Mouse (Mus musculus) CH12.LX (cell line): ENCODE results near the gene Dppa3. TPM values are rescaled to one million over a fixed set of nuclear protein-coding genes. Genes with fewer than 3 reads are reported as not detected.

Experiments
- DNase-seq: peaks from one replicate; pipeline ENCODE4 v3.0.0-alpha.2; 2013; ENCODE audit errors: extremely low read depth
- H3K27ac ChIP-seq: 2 replicates; pipeline ENCODE4 v1.5.1; 2012; ENCODE audit warnings: low read depth, mild to moderate bottlenecking, control low read depth, moderate library complexity; ENCODE audit not compliant: insufficient read depth
- H3K27me3 ChIP-seq: replicated peaks from 2 replicates; pipeline ENCODE3; 2012; ENCODE audit warnings: inconsistent platforms
- H3K36me3 ChIP-seq, 2 experiments: replicated peaks in 1 of 2; 2 replicates each; pipeline versions ENCODE3 to v1.6.1; 2012; ENCODE audit warnings: inconsistent platforms in 1 of 2, low read length in 1 of 2, mild to moderate bottlenecking in 1 of 2, mixed read lengths in 1 of 2, moderate library complexity in 1 of 2; ENCODE audit not compliant: control insufficient read depth in 1 of 2, insufficient read depth in 1 of 2
- H3K4me1 ChIP-seq, 2 experiments: 2 replicates each; pipeline ENCODE4 v1.6.1; 2012; ENCODE audit warnings: inconsistent platforms in 1 of 2, moderate library complexity in 1 of 2; ENCODE audit not compliant: insufficient read depth in 2 of 2, control insufficient read depth in 1 of 2
- H3K4me2 ChIP-seq: 2 replicates; pipeline ENCODE4 v1.6.1; 2012; ENCODE audit warnings: low read depth, mild to moderate bottlenecking, control low read depth; ENCODE audit not compliant: poor library complexity, insufficient read depth, severe bottlenecking
- H3K4me3 ChIP-seq, 3 experiments: fragments of 150-350 bp in 1 of 3; sonication (generic) in 1 of 3; replicated peaks in 1 of 3; 2 replicates each; pipeline versions ENCODE3 to v1.5.1; 2011 to 2012; ENCODE audit warnings: low read depth in 2 of 3, low read length in 2 of 3, mild to moderate bottlenecking in 2 of 3, moderate library complexity in 2 of 3, control low read depth in 1 of 3, improper control_type of control experiment in 1 of 3, inconsistent platforms in 1 of 3, mixed read lengths in 1 of 3; ENCODE audit not compliant: poor library complexity in 1 of 3
- H3K79me2 ChIP-seq: replicated peaks from 2 replicates; pipeline ENCODE4 v1.6.1; 2012; ENCODE audit warnings: mild to moderate bottlenecking, moderate library complexity; ENCODE audit not compliant: control insufficient read depth, poor library complexity, insufficient read depth, severe bottlenecking; ENCODE audit errors: extremely low read depth
- H3K9ac ChIP-seq: 2 replicates; pipeline ENCODE4 v1.6.1; 2012; ENCODE audit warnings: low read depth, mild to moderate bottlenecking, control low read depth, moderate library complexity; ENCODE audit not compliant: insufficient read depth
- H3K9me3 ChIP-seq: replicated peaks from 2 replicates; pipeline ENCODE3; 2012; ENCODE audit warnings: low read length, inconsistent platforms, mixed read lengths
- CHD2 ChIP-seq: IDR thresholded peaks from 2 replicates; pipeline ENCODE4 v1.6.1; 2011; ENCODE audit warnings: low read length, improper control_type of control experiment
- CTCF ChIP-seq, 2 experiments: IDR thresholded peaks in 1 of 2; conservative IDR thresholded peaks in 1 of 2; 2 replicates each; pipeline ENCODE4 v1.5.1; 2011 to 2012; ENCODE audit warnings: low read depth in 2 of 2, low read length in 2 of 2, improper control_type of control experiment in 1 of 2, inconsistent platforms in 1 of 2, mild to moderate bottlenecking in 1 of 2, moderate library complexity in 1 of 2
- E2F4 ChIP-seq: IDR thresholded peaks from 2 replicates; pipeline ENCODE4 v1.6.1; 2011; ENCODE audit warnings: low read depth, low read length, improper control_type of control experiment; ENCODE audit not compliant: insufficient replicate concordance
- GABPA ChIP-seq: IDR thresholded peaks from 2 replicates; pipeline ENCODE4 v1.6.1; 2012; ENCODE audit warnings: low read depth, low read length, improper control_type of control experiment, inconsistent platforms; ENCODE audit not compliant: insufficient replicate concordance
- IRF4 ChIP-seq: IDR thresholded peaks from 2 replicates; pipeline ENCODE4 v1.6.1; 2014; ENCODE audit warnings: low read depth, mild to moderate bottlenecking, inconsistent platforms, low read length, improper control_type of control experiment
- KAT2A ChIP-seq: IDR thresholded peaks from 2 replicates; pipeline ENCODE4 v1.6.1; 2012; ENCODE audit warnings: low read length, improper control_type of control experiment, inconsistent platforms; ENCODE audit not compliant: insufficient replicate concordance
- MAFK ChIP-seq: IDR thresholded peaks from 2 replicates; pipeline ENCODE4 v1.6.1; 2011; ENCODE audit warnings: low read length, improper control_type of control experiment; ENCODE audit not compliant: insufficient replicate concordance
- MAX ChIP-seq: IDR thresholded peaks from 2 replicates; pipeline ENCODE4 v1.6.1; 2011; ENCODE audit warnings: low read length, improper control_type of control experiment
- MAZ ChIP-seq: IDR thresholded peaks from 2 replicates; pipeline ENCODE4 v1.6.1; 2012; ENCODE audit warnings: low read depth, mild to moderate bottlenecking, inconsistent platforms, low read length, improper control_type of control experiment, moderate library complexity
- MEF2A ChIP-seq: IDR thresholded peaks from 2 replicates; pipeline ENCODE4 v1.6.1; 2014; ENCODE audit warnings: low read depth, mild to moderate bottlenecking, inconsistent platforms, low read length, improper control_type of control experiment, borderline replicate concordance
- MXI1 ChIP-seq: IDR thresholded peaks from 2 replicates; pipeline ENCODE4 v1.6.1; 2011; ENCODE audit warnings: mild to moderate bottlenecking, low read depth, low read length, improper control_type of control experiment
- MYC ChIP-seq: IDR thresholded peaks from 2 replicates; pipeline ENCODE4 v1.6.1; 2011; ENCODE audit warnings: low read depth, mild to moderate bottlenecking, improper control_type of control experiment, low read length
- NELFE ChIP-seq: IDR thresholded peaks from 2 replicates; pipeline ENCODE4 v1.6.1; 2011; ENCODE audit warnings: low read depth, low read length, improper control_type of control experiment
- PAX5 ChIP-seq: IDR thresholded peaks from 2 replicates; pipeline ENCODE4 v1.6.1; 2012; ENCODE audit warnings: low read length, inconsistent platforms, mixed read lengths
- POLR2AphosphoS2 ChIP-seq: IDR thresholded peaks from 2 replicates; pipeline ENCODE4 v1.6.1; 2011; ENCODE audit warnings: low read depth, low read length, improper control_type of control experiment
- SIN3A ChIP-seq: IDR thresholded peaks from 2 replicates; pipeline ENCODE4 v1.6.1; 2012; ENCODE audit warnings: low read length, improper control_type of control experiment, inconsistent platforms
- TCF12 ChIP-seq: IDR thresholded peaks from 2 replicates; pipeline ENCODE4 v1.6.1; 2014; ENCODE audit warnings: low read depth, mild to moderate bottlenecking, inconsistent platforms, low read length, improper control_type of control experiment
- UBTF ChIP-seq: IDR thresholded peaks from 2 replicates; pipeline ENCODE4 v1.6.1; 2012; ENCODE audit warnings: low read depth, mild to moderate bottlenecking, inconsistent platforms, low read length, improper control_type of control experiment, moderate library complexity
- USF2 ChIP-seq: conservative IDR thresholded peaks from 2 replicates; pipeline ENCODE4 v1.6.1; 2011; ENCODE audit warnings: low read depth, low read length, improper control_type of control experiment
- ZC3H11A ChIP-seq: IDR thresholded peaks from 2 replicates; pipeline ENCODE4 v1.6.1; 2012; ENCODE audit warnings: low read depth, mild to moderate bottlenecking, inconsistent platforms, low read length, improper control_type of control experiment
- ZKSCAN1 ChIP-seq: IDR thresholded peaks from 2 replicates; pipeline ENCODE4 v1.6.1; 2012; ENCODE audit warnings: low read depth, inconsistent platforms, low read length, improper control_type of control experiment, borderline replicate concordance
- ZMIZ1 ChIP-seq: IDR thresholded peaks from 2 replicates; pipeline ENCODE4 v1.6.1; 2012; ENCODE audit warnings: low read depth, mild to moderate bottlenecking, inconsistent platforms, low read length, improper control_type of control experiment
- ZNF384 ChIP-seq: IDR thresholded peaks from 2 replicates; pipeline ENCODE4 v1.6.1; 2012; ENCODE audit warnings: low read depth, low read length, improper control_type of control experiment, inconsistent platforms
- dilution Hi-C: fragments of 300-500 bp; cut with MboI; formaldehyde crosslinking; loops from 2 replicates; pipeline ENCODE4 v1.14.3; 2020; ENCODE audit warnings: low sequenced_read_pairs; ENCODE audit not compliant: extremely low pct_unique_long_range_greater_than_20kb, extremely low pct_ligation_motif_present
- in situ Hi-C: fragments of 300-500 bp; cut with MboI; formaldehyde crosslinking; loops from 3 replicates; pipeline ENCODE4 v1.14.3; 2019; ENCODE audit warnings: low sequenced_read_pairs, low pct_ligation_motif_present, low pct_unique_long_range_greater_than_20kb, mixed read lengths
- polyA plus RNA-seq: library from polyadenylated mRNA; unstranded; fragments of >175 nt; gene quantifications from 2 replicates; pipeline ENCODE4 v1.2.1, GENCODE M21; 2012; ENCODE audit warnings: low read depth; ENCODE audit not compliant: insufficient read length
- total RNA-seq, 2 experiments: library from RNA; depleted of rRNA; stranded (reverse); fragments of 300-350 nt in 1 of 2; fragments of >200 nt in 1 of 2; gene quantifications; 2 replicates each; pipeline ENCODE4 v1.2.3; 2012 to 2014

The Dppa3 gene
- total and polyA plus RNA-seq, 3 experiments = not detected

GRCm38 (mm10) chr6:122667715-122668114, 41.5 kb downstream of the Dppa3 start:
- Histone ChIP-seq H3K4me2 (no peak overlapping the region), H3K9me3 (no peaks in the 10 kb centered on the region), H3K79me2 (no peaks in the 10 kb centered on the region), H3K4me3 (no peak overlapping the region), H3K9ac (no peak overlapping the region), H3K36me3 (no peaks in the 10 kb centered on the region), H3K27ac (no peak overlapping the region), H3K4me1 (0 out of 4 replicates have a peak, but pooled peaks cover 0 to 4% of the 10 kb centered on the region in 2 experiments), H3K27me3 (no peaks in the 10 kb centered on the region)
- in situ Hi-C loops = loop anchor here (25.0 kb wide), 1 partner anchor 120 kb away; no protein-coding TSS in a partner anchor
- no peak for DNase-seq
- dilution Hi-C loops = no loop called here
- TF ChIP-seq KAT2A (no peak), MAX (no peak), USF2 (no peak), TCF12 (no peak), NELFE (no peak), ZC3H11A (no peak), IRF4 (no peak), MXI1 (no peak), MYC (no peak), UBTF (no peak), E2F4 (no peak), SIN3A (no peak), MAFK (no peak), ZNF384 (no peak), ZKSCAN1 (no peak), MAZ (no peak), POLR2AphosphoS2 (no peak), MEF2A (no peak), ZMIZ1 (no peak), GABPA (no peak)

DNA sequence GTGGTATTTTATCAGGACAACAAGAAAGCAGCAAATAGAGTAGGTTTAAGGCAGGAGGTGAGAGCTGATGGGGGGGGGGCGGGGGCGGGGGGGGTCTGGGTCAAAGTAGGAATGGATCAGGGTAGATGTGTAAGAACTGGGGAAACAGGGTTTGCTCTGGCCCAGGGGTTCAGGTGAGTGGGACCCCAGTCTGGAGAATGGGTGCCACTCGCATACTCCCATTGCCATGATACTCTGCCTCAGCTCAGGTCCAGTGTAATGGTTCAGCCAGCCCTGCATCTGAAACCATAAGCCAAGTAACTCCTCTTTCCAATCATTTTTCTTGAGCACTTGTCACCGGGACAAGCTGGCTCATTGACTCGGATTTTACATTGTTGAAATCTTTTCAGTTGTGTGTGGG, 42.6 kb downstream of the Dppa3 start:
- TF ChIP-seq PAX5 (no peak), CHD2 (no peak), NELFE (no peak), CTCF (conservative IDR thresholded peaks at IDR 0.05 in 1 of 2, IDR thresholded peaks at IDR 0.05 in 1 of 2; ENCODE audit: low read depth in 2 of 2, low read length in 2 of 2) (no peak), USF2 (no peak)
- dilution Hi-C loops = no loop called here
- H3K27me3 ChIP-seq = no peaks in the 10 kb centered on the region

More for the DNA sequence above, 42.6 kb downstream of the Dppa3 start:
- H3K27ac ChIP-seq = no peak overlapping the region
- H3K79me2 ChIP-seq = no peaks in the 10 kb centered on the region
- no peak overlapping the region for H3K4me2 ChIP-seq
- no peak overlapping the region for H3K9ac ChIP-seq
- H3K4me3 ChIP-seq = no peak overlapping the region
- 0 out of 4 replicates have a peak, but pooled peaks cover 0 to 4% of the 10 kb centered on the region in 2 experiments for H3K4me1 ChIP-seq
- H3K36me3 ChIP-seq = no peaks in the 10 kb centered on the region
- DNase-seq = no peak
- no peaks in the 10 kb centered on the region for H3K9me3 ChIP-seq
- in situ Hi-C loops = loop anchor here (25.0 kb wide), 1 partner anchor 118 kb away; no protein-coding TSS in a partner anchor
